Mouse (Mus musculus): ENCODE data around the gene Megf9.

DNA sequence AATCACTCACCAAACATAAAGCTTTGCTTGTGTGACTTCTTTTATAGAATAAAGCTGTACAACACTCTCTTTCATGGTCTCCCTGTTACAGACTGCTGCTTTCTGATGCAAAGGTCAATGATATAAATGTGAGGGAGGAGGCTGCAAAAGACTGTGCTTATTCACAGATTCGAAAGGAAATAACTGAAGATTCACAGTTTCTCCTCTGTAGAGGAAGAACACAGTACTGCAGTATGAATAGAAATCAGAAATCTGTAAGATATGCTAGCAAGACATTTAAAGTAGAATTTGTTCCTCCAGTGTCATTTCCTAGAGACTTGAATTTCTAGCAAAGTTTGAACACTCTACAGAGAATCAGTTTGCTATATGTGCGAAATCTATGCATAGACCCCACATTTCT lies 71.5 kb downstream of the Megf9 start:
- TF ChIP-seq CTCF (IDR thresholded peaks at IDR 0.05; ENCODE audit: low read depth, low read length) (no peak), EP300 (IDR thresholded peaks at IDR 0.05; ENCODE audit: insufficient read depth, low read depth, low read length) (no peak)
